Mouse (Mus musculus) G1E (cell line): ENCODE results near the gene Nuak1. TPM values are rescaled to one million over a fixed set of nuclear protein-coding genes. Genes with fewer than 3 reads are reported as not detected.

ENCODE experiments used
- ATAC-seq: 2 replicates; pipeline ENCODE4 v1.8.0; 2016; ENCODE audit warnings: mild to moderate bottlenecking; ENCODE audit not compliant: insufficient number of reproducible peaks, poor library complexity, low FRiP score, severe bottlenecking; ENCODE audit errors: extremely low read depth
- DNase-seq: peaks from one replicate; pipeline ENCODE4 v3.0.0; 2012; ENCODE audit warnings: low spot score
- H3K27me3 ChIP-seq: 2 replicates; pipeline ENCODE4 v1.6.1; 2012; ENCODE audit warnings: mild to moderate bottlenecking, low read length, inconsistent platforms; ENCODE audit not compliant: insufficient read depth
- H3K36me3 ChIP-seq: replicated peaks from 2 replicates; pipeline ENCODE3; 2012; ENCODE audit warnings: mild to moderate bottlenecking, inconsistent platforms
- H3K4me1 ChIP-seq: 2 replicates; pipeline ENCODE4 v1.6.1; 2012; ENCODE audit warnings: low read depth, low read length, inconsistent platforms, mixed read lengths; ENCODE audit not compliant: insufficient read depth
- H3K4me3 ChIP-seq: 2 replicates; pipeline ENCODE4 v1.5.1; 2012; ENCODE audit warnings: low read depth, mild to moderate bottlenecking, inconsistent platforms, low read length, moderate library complexity, mixed read lengths
- H3K9me3 ChIP-seq: replicated peaks from 2 replicates; pipeline ENCODE4 v1.6.1; 2012; ENCODE audit warnings: inconsistent platforms
- CTCF ChIP-seq: IDR thresholded peaks from 2 replicates; pipeline ENCODE4 v1.5.1; 2012; ENCODE audit warnings: low read depth, low read length, inconsistent platforms, mixed read lengths
- GATA1 ChIP-seq: IDR thresholded peaks from 2 replicates; pipeline ENCODE4 v1.6.1; 2012; ENCODE audit warnings: borderline replicate concordance, low read length, inconsistent platforms, mixed read lengths
- GATA2 ChIP-seq: IDR thresholded peaks from 2 replicates; pipeline ENCODE4 v1.6.1; 2012; ENCODE audit warnings: low read depth, low read length, inconsistent platforms, borderline replicate concordance
- POLR2AphosphoS5 ChIP-seq: IDR thresholded peaks from 2 replicates; pipeline ENCODE4 v1.6.1; 2012; ENCODE audit warnings: low read depth, low read length, inconsistent platforms; ENCODE audit not compliant: insufficient replicate concordance
- TAL1 ChIP-seq: conservative IDR thresholded peaks from 2 replicates; pipeline ENCODE4 v1.6.1; 2012; ENCODE audit warnings: low read depth, low read length, inconsistent platforms, mixed read lengths
- polyA plus RNA-seq: library from polyadenylated mRNA; stranded (reverse); fragments of >175 nt; gene quantifications from 2 replicates; pipeline ENCODE4 v1.2.3, GENCODE M21; 2012
- total RNA-seq, 2 experiments: library from RNA; stranded (forward) in 1 of 2; stranded (reverse) in 1 of 2; fragments of 200-1000 nt in 1 of 2; fragments of >200 nt in 1 of 2; fragmentation: Nextera tagmentation in 1 of 2; gene quantifications; 2 replicates each; pipeline ENCODE4 v1.2.3; 2014 to 2017

Gene Nuak1
- total and polyA plus RNA-seq, 3 experiments = 0.11 TPM; not detected in 2

GRCm38 (mm10) chr10:84481327-84481671 is 40.9 kb upstream of the Nuak1 start:
- H3K4me1 ChIP-seq = no peaks in the 10 kb centered on the region
- H3K9me3 ChIP-seq = no peaks in the 10 kb centered on the region
- DNase-seq (no peak), ATAC-seq (no peak)
- TF ChIP-seq GATA2 = no peak
- no peak for TF ChIP-seq TAL1
- TF ChIP-seq GATA1 = no peak
- H3K36me3 ChIP-seq = no peaks in the 10 kb centered on the region
- H3K4me3 ChIP-seq = no peak overlapping the region
- H3K27me3 ChIP-seq = no peaks in the 10 kb centered on the region

- DNase-seq = no peak
- no peak for ATAC-seq
- no peaks in the 10 kb centered on the region for H3K27me3 ChIP-seq
- TF ChIP-seq GATA2 (no peak), TAL1 (no peak), CTCF (no peak), GATA1 (no peak), POLR2AphosphoS5 (no peak)
- no peak overlapping the region for H3K4me3 ChIP-seq
- no peaks in the 10 kb centered on the region for H3K4me1 ChIP-seq
- no peaks in the 10 kb centered on the region for H3K9me3 ChIP-seq
- no peaks in the 10 kb centered on the region for H3K36me3 ChIP-seq
These were observed 40.4 kb upstream of the Nuak1 start for GRCm38 (mm10) chr10:84480667-84481326.

- ATAC-seq (no peak), DNase-seq (no peak)
- H3K36me3 ChIP-seq = no peaks in the 10 kb centered on the region
- peaks cover 3% of the 10 kb centered on the region; the same call in 1 of the 2 replicates for H3K9me3 ChIP-seq
- no peak for TF ChIP-seq GATA1
- TF ChIP-seq POLR2AphosphoS5 = no peak
- TF ChIP-seq GATA2 = no peak
- TF ChIP-seq CTCF = no peak
- H3K27me3 ChIP-seq = no peaks in the 10 kb centered on the region
- H3K4me3 ChIP-seq = no peak overlapping the region
- H3K4me1 ChIP-seq = no peaks in the 10 kb centered on the region
These were observed 39.7 kb upstream of the Nuak1 start for GRCm38 (mm10) chr10:84480146-84480545.

- H3K4me3 ChIP-seq = no peak overlapping the region
- peaks cover 3% of the 10 kb centered on the region; the same call in 1 of the 2 replicates for H3K9me3 ChIP-seq
- TF ChIP-seq GATA1 (no peak), GATA2 (no peak), CTCF (no peak), POLR2AphosphoS5 (no peak)
- H3K36me3 ChIP-seq = no peaks in the 10 kb centered on the region
- DNase-seq (no peak), ATAC-seq (no peak)
- no peaks in the 10 kb centered on the region for H3K4me1 ChIP-seq
- no peaks in the 10 kb centered on the region for H3K27me3 ChIP-seq
These were observed 37.2 kb upstream of the Nuak1 start for GRCm38 (mm10) chr10:84477613-84478076.

GRCm38 (mm10) chr10:84477045-84477612 is 36.7 kb upstream of the Nuak1 start:
- DNase-seq = no peak
- Histone ChIP-seq H3K4me3 (no peak overlapping the region), H3K9me3 (peaks cover 3% of the 10 kb centered on the region; the same call in 1 of the 2 replicates), H3K36me3 (no peaks in the 10 kb centered on the region), H3K4me1 (no peaks in the 10 kb centered on the region), H3K27me3 (no peaks in the 10 kb centered on the region)
- ATAC-seq = no peak
- TF ChIP-seq TAL1 (no peak), POLR2AphosphoS5 (no peak)

- no peaks in the 10 kb centered on the region for H3K27me3 ChIP-seq
- no peak for ATAC-seq
- H3K9me3 ChIP-seq = 0 out of 2 replicates have a peak, but pooled peaks cover 3% of the 10 kb centered on the region
- DNase-seq = no peak
- TF ChIP-seq POLR2AphosphoS5 = no peak
- TF ChIP-seq TAL1 = no peak
- TF ChIP-seq CTCF = no peak
- no peak for TF ChIP-seq GATA1
- no peak for TF ChIP-seq GATA2
- no peaks in the 10 kb centered on the region for H3K36me3 ChIP-seq
- H3K4me1 ChIP-seq = no peaks in the 10 kb centered on the region
- no peak overlapping the region for H3K4me3 ChIP-seq
These were observed 27.3 kb upstream of the Nuak1 start for GRCm38 (mm10) chr10:84467555-84468164.
